Mouse (Mus musculus) MEL (cell line): ENCODE measurements around the gene Rasl12. TPM values are rescaled to one million over a fixed set of nuclear protein-coding genes. Genes with fewer than 3 reads are reported as not detected.

Experiments used
- DNase-seq: peaks from one replicate; pipeline ENCODE4 v3.0.0; 2011; ENCODE audit warnings: low read depth, low spot score
- H3K27ac ChIP-seq: 2 replicates; pipeline ENCODE4 v1.5.1; 2012; ENCODE audit warnings: low read depth, mild to moderate bottlenecking, control low read depth, low read length, moderate library complexity; ENCODE audit not compliant: control insufficient read depth
- H3K27me3 ChIP-seq, 2 experiments: fragments of 150-350 bp in 1 of 2; sonication (generic) in 1 of 2; 2 replicates each; pipeline ENCODE4 v1.6.1; 2012; ENCODE audit warnings: low read length in 2 of 2, mild to moderate bottlenecking in 2 of 2, improper control_type of control experiment in 1 of 2, moderate library complexity in 1 of 2; ENCODE audit not compliant: insufficient read depth in 2 of 2, control insufficient read depth in 1 of 2
- H3K36me3 ChIP-seq, 2 experiments: 2 replicates each; pipeline ENCODE4 v1.6.1; 2012 to 2014; ENCODE audit warnings: low read length in 2 of 2, improper control_type of control experiment in 1 of 2, inconsistent platforms in 1 of 2, mild to moderate bottlenecking in 1 of 2; ENCODE audit not compliant: insufficient read depth in 2 of 2, control insufficient read depth in 1 of 2
- H3K4me1 ChIP-seq, 2 experiments: fragments of 150-350 bp in 1 of 2; sonication (generic) in 1 of 2; 2 replicates each; pipeline ENCODE4 v1.6.1; 2012; ENCODE audit warnings: low read length in 2 of 2, improper control_type of control experiment in 1 of 2, mild to moderate bottlenecking in 1 of 2; ENCODE audit not compliant: insufficient read depth in 2 of 2, control insufficient read depth in 1 of 2
- H3K4me3 ChIP-seq, 2 experiments: fragments of 150-350 bp in 1 of 2; sonication (generic) in 1 of 2; 2 replicates each; pipeline ENCODE4 v1.5.1; 2012; ENCODE audit warnings: low read depth in 2 of 2, low read length in 2 of 2, mild to moderate bottlenecking in 2 of 2, moderate library complexity in 2 of 2, control low read depth in 1 of 2, improper control_type of control experiment in 1 of 2; ENCODE audit not compliant: control insufficient read depth in 1 of 2, insufficient read depth in 1 of 2
- H3K79me2 ChIP-seq: 2 replicates; pipeline ENCODE4 v1.6.1; 2012; ENCODE audit warnings: mild to moderate bottlenecking, low read length, moderate library complexity; ENCODE audit not compliant: control insufficient read depth, poor library complexity, insufficient read depth
- H3K9ac ChIP-seq: 2 replicates; pipeline ENCODE4 v1.6.1; 2012; ENCODE audit warnings: low read depth, mild to moderate bottlenecking, control low read depth, low read length, moderate library complexity; ENCODE audit not compliant: control insufficient read depth, poor library complexity, severe bottlenecking
- H3K9me3 ChIP-seq: fragments of 150-350 bp; sonication (generic); replicated peaks from 2 replicates; pipeline ENCODE4 v1.6.1; 2012; ENCODE audit warnings: mild to moderate bottlenecking, low read length, improper control_type of control experiment, moderate library complexity; ENCODE audit not compliant: insufficient read depth
- CTCF ChIP-seq, 3 experiments: IDR thresholded peaks in 2 of 3; conservative IDR thresholded peaks in 1 of 3; 2 replicates each; pipeline ENCODE4 v1.5.1; 2011 to 2012; ENCODE audit warnings: low read length in 3 of 3, low read depth in 2 of 3, mild to moderate bottlenecking in 2 of 3, improper control_type of control experiment in 1 of 3, inconsistent platforms in 1 of 3, mixed read lengths in 1 of 3, moderate library complexity in 1 of 3; ENCODE audit not compliant: control insufficient read depth in 1 of 3, insufficient read depth in 1 of 3, poor library complexity in 1 of 3, severe bottlenecking in 1 of 3
- E2F4 ChIP-seq: IDR thresholded peaks from 2 replicates; pipeline ENCODE4 v1.6.1; 2011; ENCODE audit warnings: low read depth, low read length, improper control_type of control experiment, borderline replicate concordance
- EP300 ChIP-seq, 2 experiments: IDR thresholded peaks; 2 replicates each; pipeline ENCODE4 v1.6.1; 2011; ENCODE audit warnings: improper control_type of control experiment in 2 of 2, low read length in 2 of 2, low read depth in 1 of 2, mild to moderate bottlenecking in 1 of 2
- GABPA ChIP-seq: IDR thresholded peaks from 2 replicates; pipeline ENCODE4 v1.6.1; 2012; ENCODE audit warnings: low read depth, mild to moderate bottlenecking, inconsistent platforms, low read length, improper control_type of control experiment, moderate library complexity
- HCFC1 ChIP-seq: IDR thresholded peaks from 2 replicates; pipeline ENCODE4 v1.6.1; 2012; ENCODE audit warnings: low read depth, mild to moderate bottlenecking, inconsistent platforms, low read length, improper control_type of control experiment, moderate library complexity
- JUND ChIP-seq: IDR thresholded peaks from 2 replicates; pipeline ENCODE4 v1.6.1; 2011; ENCODE audit warnings: low read depth, mild to moderate bottlenecking, improper control_type of control experiment, low read length
- MAFK ChIP-seq: IDR thresholded peaks from 2 replicates; pipeline ENCODE4 v1.6.1; 2011; ENCODE audit warnings: low read depth, mild to moderate bottlenecking, low read length, improper control_type of control experiment, borderline replicate concordance
- MAX ChIP-seq: IDR thresholded peaks from 2 replicates; pipeline ENCODE4 v1.6.1; 2011; ENCODE audit warnings: low read length, improper control_type of control experiment
- MEF2A ChIP-seq: IDR thresholded peaks from 2 replicates; pipeline ENCODE4 v1.6.1; 2014; ENCODE audit warnings: low read depth, mild to moderate bottlenecking, inconsistent platforms, low read length, improper control_type of control experiment; ENCODE audit not compliant: poor library complexity, insufficient replicate concordance, severe bottlenecking; ENCODE audit errors: extremely low read depth
- MYB ChIP-seq: IDR thresholded peaks from 2 replicates; pipeline ENCODE4 v1.6.1; 2011; ENCODE audit warnings: mild to moderate bottlenecking, low read depth, low read length, improper control_type of control experiment
- MYC ChIP-seq: IDR thresholded peaks from 2 replicates; pipeline ENCODE4 v1.6.1; 2011; ENCODE audit warnings: low read depth, mild to moderate bottlenecking, low read length, improper control_type of control experiment, moderate library complexity
- NELFE ChIP-seq: IDR thresholded peaks from 2 replicates; pipeline ENCODE4 v1.6.1; 2011; ENCODE audit warnings: low read depth, low read length, improper control_type of control experiment
- NRF1 ChIP-seq: IDR thresholded peaks from 2 replicates; pipeline ENCODE4 v1.6.1; 2014; ENCODE audit warnings: low read depth, mild to moderate bottlenecking, inconsistent platforms, low read length, improper control_type of control experiment, moderate library complexity; ENCODE audit not compliant: poor library complexity, insufficient read depth, severe bottlenecking
- POLR2AphosphoS2 ChIP-seq: IDR thresholded peaks from 2 replicates; pipeline ENCODE4 v1.6.1; 2011; ENCODE audit warnings: low read length, improper control_type of control experiment
- RAD21 ChIP-seq: IDR thresholded peaks from 2 replicates; pipeline ENCODE4 v1.6.1; 2011; ENCODE audit warnings: mild to moderate bottlenecking, low read depth, low read length, improper control_type of control experiment
- RCOR1 ChIP-seq: IDR thresholded peaks from 2 replicates; pipeline ENCODE4 v1.6.1; 2012; ENCODE audit warnings: low read depth, mild to moderate bottlenecking, inconsistent platforms, low read length, improper control_type of control experiment
- SIN3A ChIP-seq: IDR thresholded peaks from 2 replicates; pipeline ENCODE4 v1.6.1; 2012; ENCODE audit warnings: low read length, improper control_type of control experiment, inconsistent platforms
- SMC3 ChIP-seq: IDR thresholded peaks from 2 replicates; pipeline ENCODE4 v1.6.1; 2011; ENCODE audit warnings: low read depth, low read length, improper control_type of control experiment
- TAL1 ChIP-seq: IDR thresholded peaks from 2 replicates; pipeline ENCODE4 v1.6.1; 2012; ENCODE audit warnings: mild to moderate bottlenecking, inconsistent platforms, low read length, moderate library complexity, mixed read lengths
- TBP ChIP-seq: IDR thresholded peaks from 2 replicates; pipeline ENCODE4 v1.8.0; 2011; ENCODE audit warnings: low read depth, low read length, improper control_type of control experiment
- USF1 ChIP-seq: IDR thresholded peaks from 2 replicates; pipeline ENCODE4 v1.6.1; 2014; ENCODE audit warnings: low read depth, mild to moderate bottlenecking, inconsistent platforms, low read length, improper control_type of control experiment, moderate library complexity
- USF2 ChIP-seq, 2 experiments: IDR thresholded peaks; 2 replicates each; pipeline ENCODE4 v1.6.1; 2011 to 2012; ENCODE audit warnings: improper control_type of control experiment in 2 of 2, low read length in 2 of 2, borderline replicate concordance in 1 of 2, inconsistent platforms in 1 of 2, low read depth in 1 of 2, mild to moderate bottlenecking in 1 of 2; ENCODE audit not compliant: insufficient read depth in 1 of 2
- ZC3H11A ChIP-seq: IDR thresholded peaks from 2 replicates; pipeline ENCODE4 v1.6.1; 2012; ENCODE audit warnings: low read depth, mild to moderate bottlenecking, inconsistent platforms, low read length, improper control_type of control experiment
- ZKSCAN1 ChIP-seq: IDR thresholded peaks from 2 replicates; pipeline ENCODE4 v1.6.1; 2012; ENCODE audit warnings: low read depth, mild to moderate bottlenecking, inconsistent platforms, low read length, improper control_type of control experiment, moderate library complexity
- polyA plus RNA-seq, 2 experiments: library from polyadenylated mRNA; stranded (reverse) in 1 of 2; unstranded in 1 of 2; fragments of >175 nt in 1 of 2; fragments of >200 nt in 1 of 2; gene quantifications; 2 replicates each; pipeline versions ENCODE4 v1.2.1 to v1.2.4; 2012; ENCODE audit warnings: low replicate concordance in 2 of 2, low read depth in 1 of 2; ENCODE audit not compliant: insufficient read length in 2 of 2, insufficient read depth in 1 of 2, missing spikeins in 1 of 2
- total RNA-seq: library from RNA; depleted of rRNA; stranded (reverse); fragments of 300-350 nt; gene quantifications from 2 replicates; pipeline ENCODE4 v1.2.3, GENCODE M21; 2012

The Rasl12 gene
- total and polyA plus RNA-seq, 3 experiments: 0.12 to 0.19 TPM; not detected in 1

GRCm38 (mm10) chr9:65444692-65445091 is 46.4 kb downstream of the Rasl12 start:
- Histone ChIP-seq H3K27me3 (no peaks in the 10 kb centered on the region), H3K36me3 (peaks cover 0 to 2% of the 10 kb centered on the region in 2 experiments; a peak in 2 of 4 replicates), H3K9ac (no peak overlapping the region), H3K27ac (no peak overlapping the region), H3K4me1 (no peaks in the 10 kb centered on the region), H3K4me3 (no peak overlapping the region), H3K79me2 (no peaks in the 10 kb centered on the region), H3K9me3 (no peaks in the 10 kb centered on the region)
- no peak for TF ChIP-seq ZKSCAN1
- 0 out of 6 replicates have a peak, but pooled peaks of 1 of the 3 experiments have one; percentile 10 for TF ChIP-seq CTCF (IDR thresholded peaks at IDR 0.05 in 2 of 3, conservative IDR thresholded peaks at IDR 0.05 in 1 of 3; ENCODE audit: control insufficient read depth in 1 of 3, insufficient read depth in 1 of 3, low read depth in 2 of 3, low read length in 3 of 3, poor library complexity in 1 of 3, severe bottlenecking in 1 of 3)
- TF ChIP-seq USF2 (IDR thresholded peaks at IDR 0.05; ENCODE audit: borderline replicate concordance in 1 of 2, insufficient read depth in 1 of 2, low read depth in 1 of 2, low read length in 2 of 2): no peak
- DNase-seq: no peak

GRCm38 (mm10) chr9:65447951-65448350 is 49.6 kb downstream of the Rasl12 start:
- Histone ChIP-seq H3K79me2 (no peaks in the 10 kb centered on the region), H3K36me3 (peaks cover 0 to 2% of the 10 kb centered on the region in 2 experiments; a peak in 2 of 4 replicates), H3K27me3 (no peaks in the 10 kb centered on the region), H3K4me3 (no peak overlapping the region), H3K4me1 (no peaks in the 10 kb centered on the region), H3K9me3 (no peaks in the 10 kb centered on the region), H3K27ac (no peak overlapping the region), H3K9ac (no peak overlapping the region)
- TF ChIP-seq HCFC1: no peak
- no peak for TF ChIP-seq E2F4
- no peak for TF ChIP-seq RCOR1
- TF ChIP-seq RAD21: no peak
- TF ChIP-seq GABPA: no peak
- no peak for TF ChIP-seq POLR2AphosphoS2
- TF ChIP-seq TAL1: no peak
- no peak for TF ChIP-seq USF1
- no peak for TF ChIP-seq ZC3H11A
- no peak for DNase-seq

- H3K9ac ChIP-seq: no peak overlapping the region
- DNase-seq: no peak
- peaks cover 1% of the 10 kb centered on the region; the same call in 1 of the 2 replicates for H3K79me2 ChIP-seq
- no peak overlapping the region for H3K4me3 ChIP-seq
- peaks cover 0 to 8% of the 10 kb centered on the region in 2 experiments; a peak in 2 of 4 replicates for H3K36me3 ChIP-seq
- TF ChIP-seq ZC3H11A (no peak), SMC3 (no peak), NELFE (no peak), SIN3A (no peak), USF1 (no peak), TAL1 (no peak), EP300 (IDR thresholded peaks at IDR 0.05; ENCODE audit: low read depth in 1 of 2, low read length in 2 of 2) (no peak), MAX (no peak), E2F4 (no peak), MYC (no peak), MAFK (no peak), RAD21 (no peak), USF2 (IDR thresholded peaks at IDR 0.05; ENCODE audit: borderline replicate concordance in 1 of 2, insufficient read depth in 1 of 2, low read depth in 1 of 2, low read length in 2 of 2) (no peak), MEF2A (no peak), NRF1 (no peak), MYB (no peak), RCOR1 (no peak), JUND (no peak), TBP (no peak)
- H3K27ac ChIP-seq: no peak overlapping the region
- H3K27me3 ChIP-seq: no peaks in the 10 kb centered on the region
- H3K9me3 ChIP-seq: no peaks in the 10 kb centered on the region
- H3K4me1 ChIP-seq: peaks cover 0 to 9% of the 10 kb centered on the region in 2 experiments; a peak in 2 of 4 replicates
Measured at GRCm38 (mm10) chr9:65458975-65459374, 60.7 kb downstream of the Rasl12 start.
